Mouse (Mus musculus): ENCODE measurements at regions not wholly inside any gene's neighbourhood (a gene's known extent, or its start where the extent isn't known, plus 50 kb on each side); places are given as distances from the start of the nearest gene placed in this dataset.

GRCm38 (mm10) chr13:47974756-47975515 is 286.1 kb upstream of the Id4 start:
- no peak for DNase-seq (ENCODE audit: low spot score)

DNA sequence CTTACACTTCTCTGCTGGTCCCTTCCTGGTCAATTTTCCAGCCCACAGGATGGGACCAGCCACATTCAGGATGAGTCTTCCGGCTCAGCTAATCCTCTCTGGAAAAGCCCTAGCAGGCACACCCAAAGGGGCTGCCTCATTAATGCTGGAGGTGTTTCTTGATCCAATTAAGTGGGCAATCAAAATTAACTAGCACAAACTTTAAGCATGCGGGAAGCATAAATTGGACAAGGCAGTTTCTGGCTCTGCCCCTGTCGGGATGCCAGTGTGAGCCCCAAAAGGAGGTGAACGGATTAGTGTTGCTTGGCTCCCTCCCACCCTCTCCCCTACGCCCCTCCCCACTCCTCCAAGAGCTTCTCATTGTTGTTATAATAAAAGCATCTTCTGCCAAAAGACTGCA is 262.5 kb upstream of the Id4 start:
- no peak for DNase-seq (ENCODE audit: low spot score)

GRCm38 (mm10) chr13:47999399-47999798 is 261.6 kb upstream of the Id4 start:
- DNase-seq (ENCODE audit: low spot score) = no peak

DNA sequence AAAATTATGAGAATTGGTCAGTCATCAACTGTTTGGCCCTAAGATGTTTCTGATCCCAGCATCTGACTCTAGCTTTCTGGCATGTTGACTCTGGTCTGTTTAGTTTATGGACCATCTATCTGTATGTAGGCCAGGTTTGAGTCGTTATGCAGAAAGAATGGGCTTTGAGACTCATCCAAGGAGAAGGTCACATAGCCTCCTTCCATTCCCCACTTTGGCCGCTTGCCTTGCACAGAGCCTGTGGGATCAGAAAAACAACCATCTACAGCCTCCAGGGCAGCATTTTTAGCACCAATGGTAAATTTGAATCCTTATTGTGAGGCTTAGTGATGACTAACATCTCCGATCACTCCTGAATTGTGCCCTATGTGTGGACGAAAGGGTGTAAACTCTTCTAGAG is 257.9 kb upstream of the Id4 start:
- no peak for DNase-seq (ENCODE audit: low spot score)

- DNase-seq (ENCODE audit: low spot score) = no peak
Measured at GRCm38 (mm10) chr13:48013336-48013750, 247.7 kb upstream of the Id4 start.

- no peak for DNase-seq (ENCODE audit: low spot score)
Measured at GRCm38 (mm10) chr13:48015296-48015695, 245.7 kb upstream of the Id4 start.

DNA sequence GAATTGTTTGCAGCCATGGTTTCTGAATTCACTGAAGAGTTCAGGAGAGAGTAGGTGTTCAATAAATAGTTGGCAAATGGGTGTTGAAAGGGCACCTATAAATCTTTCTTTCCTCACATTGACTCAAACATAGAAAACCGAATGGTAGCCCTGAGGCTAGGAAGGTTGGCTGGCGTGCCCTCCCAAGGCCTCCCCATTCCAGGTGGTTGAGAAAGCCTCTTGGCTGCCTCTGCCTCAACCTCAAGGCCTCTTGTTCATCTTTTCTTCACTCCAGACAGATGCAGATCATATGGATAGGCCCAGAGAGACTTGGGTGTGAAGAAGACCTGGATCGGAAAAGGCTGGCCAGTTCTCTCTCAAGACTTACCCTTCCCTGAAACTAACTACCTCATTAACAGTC is 245.0 kb upstream of the Id4 start:
- DNase-seq (ENCODE audit: low spot score) = no peak

DNA sequence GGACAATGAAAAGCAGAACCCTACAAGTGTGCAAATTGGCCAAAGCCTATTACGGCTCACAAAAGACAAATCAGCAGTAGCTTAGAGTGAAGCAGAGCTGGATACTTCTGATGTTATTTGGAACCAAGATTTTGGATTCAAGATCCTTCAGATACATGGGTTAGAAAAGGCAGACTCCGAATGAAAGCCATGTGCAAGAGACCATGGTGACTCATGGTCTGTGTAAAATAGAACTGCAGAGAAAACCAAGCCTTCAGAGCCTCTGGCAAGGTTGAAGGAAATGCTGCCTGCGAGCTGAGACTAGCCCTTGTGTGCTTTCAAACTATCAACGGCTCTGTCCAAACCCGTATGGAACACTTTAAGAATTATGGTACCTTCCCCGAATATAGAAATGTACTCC is 244.4 kb upstream of the Id4 start:
- no peak for DNase-seq (ENCODE audit: low spot score)

- DNase-seq (ENCODE audit: low spot score) = no peak
Measured at GRCm38 (mm10) chr13:48017649-48018048, 243.4 kb upstream of the Id4 start.

GRCm38 (mm10) chr13:48018606-48019005 is 242.4 kb upstream of the Id4 start:
- peak; percentile 41 for DNase-seq (ENCODE audit: low spot score)

DNA sequence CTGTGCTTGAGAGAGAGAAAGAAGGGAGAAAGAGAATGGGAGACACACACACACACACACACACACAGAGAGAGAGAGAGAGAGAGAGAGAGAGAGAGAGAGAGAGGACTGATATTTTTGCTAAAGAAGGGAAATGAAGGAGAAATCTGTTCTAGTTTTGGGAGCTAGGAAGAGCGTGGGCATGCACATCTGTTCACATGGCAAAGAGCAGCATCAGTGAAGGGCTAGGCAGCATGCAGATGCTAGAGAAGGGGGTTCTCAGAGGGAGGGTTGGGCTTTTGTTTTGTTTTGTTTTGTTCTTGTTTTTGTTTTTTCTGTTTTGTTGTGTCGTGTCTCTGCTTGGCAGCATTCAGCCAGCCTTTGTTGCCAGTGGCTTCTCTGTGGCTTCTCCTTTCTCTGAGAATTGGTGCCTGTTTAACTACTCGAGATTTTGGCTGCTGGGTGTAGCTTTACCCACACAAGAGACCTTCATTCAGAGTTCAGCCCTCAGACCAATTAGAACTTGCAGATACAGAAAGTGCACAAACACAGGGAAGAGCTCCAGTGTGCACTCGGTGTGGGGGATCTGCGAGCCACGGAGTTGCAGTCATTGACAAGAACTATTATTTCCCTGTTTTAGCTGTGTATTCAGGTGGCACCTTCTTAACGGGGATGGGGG is 237.9 kb upstream of the Id4 start:
- no peak for DNase-seq (ENCODE audit: low spot score)

DNA sequence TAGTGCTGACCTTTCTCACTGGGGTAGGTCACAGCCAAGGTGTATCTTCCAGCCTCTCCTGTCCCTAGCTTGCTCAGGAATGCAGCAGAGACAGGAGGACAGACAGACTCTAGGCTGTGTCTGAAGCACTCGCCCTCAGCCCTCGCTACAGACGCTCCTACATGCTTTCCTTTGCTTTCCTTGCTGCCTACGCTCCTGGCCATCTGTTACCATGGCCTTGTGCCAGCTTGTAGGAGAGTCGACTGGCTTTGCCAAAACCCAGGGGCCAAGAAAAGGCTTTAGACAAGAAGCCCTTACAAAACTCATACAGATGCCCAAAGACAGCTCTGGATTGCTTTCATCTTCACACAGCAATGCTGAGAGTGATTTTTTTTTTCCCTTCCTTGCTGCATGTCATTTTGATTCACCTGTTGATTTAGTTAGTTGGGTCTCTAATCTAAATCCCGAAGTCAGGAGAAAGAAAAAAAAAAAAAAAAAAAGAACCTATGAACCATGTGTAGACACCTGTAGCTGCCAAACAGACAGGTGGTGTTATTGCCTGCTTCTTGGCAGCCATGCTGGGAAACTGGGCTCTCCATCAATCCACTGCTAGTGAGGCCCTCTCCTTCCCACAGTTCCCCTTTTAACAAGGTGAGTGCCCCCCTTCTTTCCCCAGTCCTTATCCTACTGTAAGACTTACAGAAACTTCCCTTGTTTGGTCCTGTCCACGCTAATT is 233.1 kb upstream of the Id4 start:
- peak; percentile 70 for DNase-seq (ENCODE audit: low spot score)

- no peak for DNase-seq (ENCODE audit: low spot score)
Measured at GRCm38 (mm10) chr13:48031491-48031890, 229.5 kb upstream of the Id4 start.

- DNase-seq (ENCODE audit: low spot score) = no peak
Measured at GRCm38 (mm10) chr13:48042172-48042571, 218.9 kb upstream of the Id4 start.

- no peak for DNase-seq (ENCODE audit: low spot score)
Measured at GRCm38 (mm10) chr13:48042572-48042971, 218.5 kb upstream of the Id4 start.

- no peak for DNase-seq (ENCODE audit: low spot score)
Measured at GRCm38 (mm10) chr13:48046201-48046750, 214.8 kb upstream of the Id4 start.

DNA sequence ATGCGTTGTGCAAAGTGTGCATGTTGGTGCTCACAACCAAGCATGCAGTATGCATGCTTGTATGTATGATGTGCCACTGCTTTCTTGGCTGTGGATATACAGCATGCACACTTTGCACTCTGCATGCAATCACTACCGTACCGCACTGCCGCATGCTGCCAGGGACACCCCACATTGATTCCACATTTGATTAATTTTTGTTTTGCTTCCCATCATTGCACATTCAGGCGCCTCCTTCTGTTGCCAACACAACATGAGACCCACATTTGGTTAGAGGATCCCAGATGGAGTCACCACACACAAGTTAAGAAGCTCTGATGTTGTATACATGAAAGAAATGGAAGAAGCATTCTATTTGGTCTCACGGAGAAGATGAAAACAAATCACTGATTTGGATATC is 211.2 kb upstream of the Id4 start:
- no peak for DNase-seq (ENCODE audit: low spot score)

GRCm38 (mm10) chr13:48074630-48075029 is 186.4 kb upstream of the Id4 start:
- DNase-seq (ENCODE audit: low spot score) = no peak

DNA sequence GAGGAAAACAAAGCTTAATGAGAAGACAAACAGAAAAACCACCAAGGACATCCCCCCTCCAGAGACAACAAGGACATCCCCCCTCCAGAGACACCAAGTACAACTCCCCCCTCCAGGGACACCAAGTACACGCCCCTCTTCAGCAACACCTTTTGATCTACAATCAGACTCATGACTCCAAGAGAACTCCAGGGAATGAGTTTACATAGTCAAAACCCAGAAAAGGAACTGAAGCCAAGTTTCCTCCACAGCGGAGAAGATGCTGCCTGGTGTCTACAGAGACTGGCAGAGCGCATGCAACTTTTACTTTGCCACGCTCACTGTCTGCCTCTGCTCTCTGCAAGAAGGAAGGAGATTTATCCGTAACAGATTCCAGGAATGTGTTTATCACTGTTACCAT is 185.7 kb upstream of the Id4 start:
- DNase-seq (ENCODE audit: low spot score) = no peak

DNA sequence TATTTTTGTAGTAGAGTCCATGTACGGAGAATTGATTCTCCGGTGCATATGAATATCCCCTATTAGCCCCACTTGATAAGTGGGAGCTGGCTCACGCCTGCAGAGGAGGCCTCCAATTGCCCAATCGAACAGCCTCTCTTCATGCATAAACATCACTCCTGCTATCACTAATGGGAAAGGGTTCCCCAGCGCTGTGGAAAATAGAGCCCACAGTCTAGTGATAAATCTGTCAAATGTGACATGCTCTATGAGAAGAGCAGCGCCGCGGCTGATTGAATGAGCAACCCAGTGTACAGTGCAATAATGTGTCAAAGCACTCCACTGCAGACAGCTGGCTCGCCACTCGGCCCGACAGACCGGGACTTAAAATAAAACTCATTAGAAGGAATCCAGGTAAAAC is 182.8 kb upstream of the Id4 start:
- DNase-seq (ENCODE audit: low spot score) = no peak

DNA sequence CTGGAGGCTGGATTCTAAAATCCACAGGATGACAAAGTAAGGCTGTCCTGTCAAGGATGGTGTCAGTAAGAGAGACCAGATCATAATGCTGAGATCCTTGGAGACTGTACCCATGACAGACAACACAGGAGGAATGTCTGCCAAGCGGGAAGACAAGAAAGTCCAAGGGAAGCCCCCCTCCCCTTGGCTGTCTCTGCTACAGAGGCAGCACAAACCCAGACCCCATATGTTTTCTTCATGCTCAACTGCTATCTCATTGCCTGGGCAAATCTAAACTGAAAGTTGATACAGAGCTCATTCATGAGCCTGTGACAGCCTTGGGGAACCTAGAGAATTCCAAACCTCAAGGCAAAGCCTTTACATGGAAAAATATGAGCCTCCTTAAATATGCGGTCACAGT is 177.7 kb upstream of the Id4 start:
- no peak for DNase-seq (ENCODE audit: low spot score)

DNA sequence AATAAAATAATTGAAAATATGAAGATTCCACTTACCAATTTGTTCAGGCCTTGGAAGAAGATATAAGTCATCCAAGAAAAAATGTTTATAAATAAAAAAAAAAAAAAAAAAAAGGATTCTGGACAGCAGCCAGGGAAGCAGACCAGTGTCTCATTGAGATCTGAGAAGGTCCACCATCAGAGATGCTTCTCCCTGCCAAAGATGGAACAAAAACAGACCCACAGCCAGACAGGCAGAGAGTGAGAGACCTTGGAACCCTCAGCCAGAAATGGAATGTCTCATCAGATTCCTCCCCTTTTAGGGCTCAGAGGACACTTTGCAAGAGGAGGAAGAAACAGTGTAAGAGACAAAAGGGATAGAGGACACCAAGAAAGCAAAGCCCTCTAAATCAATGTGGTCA is 177.2 kb upstream of the Id4 start:
- no peak for DNase-seq (ENCODE audit: low spot score)

Data from testis, postnatal 10 days (tissue).